Mouse (Mus musculus) liver, embryonic 11.5 days (tissue): ENCODE measurements at regions not wholly inside any gene's neighbourhood (a gene's known extent, or its start where the extent isn't known, plus 50 kb on each side); places are given as distances from the start of the nearest gene placed in this dataset.

Experiments used
- ATAC-seq: fragments of 200-750 bp; cut with Nextera tagmentation; replicated peaks from 2 replicates; pipeline ENCODE4 v1.8.0; 2017; ENCODE audit warnings: moderate number of reproducible peaks, mild to moderate bottlenecking, moderate TSS enrichment, moderate library complexity; ENCODE audit not compliant: low FRiP score
- DNase-seq: peaks from one replicate; pipeline ENCODE4 v3.0.0-alpha.2; 2017; ENCODE audit warnings: low spot score
- H3K27ac ChIP-seq: fragments of 300-500 bp; sonication (generic); 2 replicates; pipeline ENCODE4 v1.5.1; 2014; ENCODE audit warnings: mild to moderate bottlenecking, low read depth, low read length, control low read depth
- H3K27me3 ChIP-seq: fragments of 300-500 bp; sonication (generic); replicated peaks from 2 replicates; pipeline ENCODE4 v1.6.1; 2014; ENCODE audit warnings: low read length, mixed read lengths; ENCODE audit not compliant: control insufficient read depth, insufficient read depth
- H3K36me3 ChIP-seq: fragments of 300-500 bp; sonication (generic); 2 replicates; pipeline ENCODE4 v1.6.1; 2014; ENCODE audit warnings: mild to moderate bottlenecking, low read length, moderate library complexity, mixed read lengths; ENCODE audit not compliant: control insufficient read depth, insufficient read depth
- H3K4me1 ChIP-seq: fragments of 300-500 bp; sonication (generic); replicated peaks from 2 replicates; pipeline ENCODE4 v1.6.1; 2014; ENCODE audit warnings: low read length, mixed read lengths; ENCODE audit not compliant: control insufficient read depth, insufficient read depth
- H3K4me2 ChIP-seq: fragments of 300-500 bp; sonication (generic); 2 replicates; pipeline ENCODE4 v1.6.1; 2014; ENCODE audit warnings: mild to moderate bottlenecking, control low read depth, moderate library complexity
- H3K4me3 ChIP-seq: fragments of 300-500 bp; sonication (generic); 2 replicates; pipeline ENCODE4 v1.5.1; 2014; ENCODE audit warnings: low read depth, low read length, control low read depth
- H3K9ac ChIP-seq: fragments of 300-500 bp; sonication (generic); 2 replicates; pipeline ENCODE4 v1.6.1; 2014; ENCODE audit warnings: low read depth, low read length, control low read depth
- H3K9me3 ChIP-seq: fragments of 300-500 bp; sonication (generic); 2 replicates; pipeline ENCODE4 v1.6.1; 2016; ENCODE audit warnings: low read length, inconsistent platforms, mixed read lengths; ENCODE audit not compliant: control insufficient read depth
- WGBS: fragments of 180-500 bp; shearing (Covaris S2); extraction: QIAGEN DNeasy Blood & Tissue Kit; methylation state at CpG from one replicate; pipeline ENCODE4 v1.1.7; 2014; 5-methylcytosine and 5-hydroxymethylcytosine counted together

GRCm38 (mm10) chr4:47948789-47949188 lies 96.2 kb upstream of the Nr4a3 start:
- DNase-seq = no peak
- WGBS = 62% methylated on average over 8 of the region's 8 CpGs
- H3K9ac ChIP-seq = no peak overlapping the region

GRCm38 (mm10) chr4:47954576-47955305 lies 90.2 kb upstream of the Nr4a3 start:
- H3K4me2 ChIP-seq = no peak overlapping the region
- no peaks in the 10 kb centered on the region for H3K4me1 ChIP-seq
- ATAC-seq (no peak), DNase-seq (no peak)
- no peaks in the 10 kb centered on the region for H3K36me3 ChIP-seq
- WGBS = 63% methylated on average over 15 of the region's 15 CpGs
- no peaks in the 10 kb centered on the region for H3K9me3 ChIP-seq
- no peaks in the 10 kb centered on the region for H3K27me3 ChIP-seq
- H3K9ac ChIP-seq = no peak overlapping the region
- no peak overlapping the region for H3K27ac ChIP-seq
- H3K4me3 ChIP-seq = no peak overlapping the region

More at GRCm38 (mm10) chr4:47948789-47949188, 96.2 kb upstream of the Nr4a3 start:
- Histone ChIP-seq H3K9me3 (no peaks in the 10 kb centered on the region), H3K36me3 (no peaks in the 10 kb centered on the region), H3K27me3 (no peaks in the 10 kb centered on the region), H3K4me3 (no peak overlapping the region), H3K4me1 (no peaks in the 10 kb centered on the region), H3K27ac (no peak overlapping the region), H3K4me2 (no peak overlapping the region)
- no peak for ATAC-seq

GRCm38 (mm10) chr4:47964630-47965029 lies 80.3 kb upstream of the Nr4a3 start:
- WGBS = 67% methylated on average over 4 of the region's 4 CpGs
- no peak overlapping the region for H3K9ac ChIP-seq
- DNase-seq = no peak

GRCm38 (mm10) chr4:47971861-47972260 lies 73.1 kb upstream of the Nr4a3 start:
- ATAC-seq (no peak), DNase-seq (no peak)
- Histone ChIP-seq H3K4me3 (no peak overlapping the region), H3K4me2 (no peak overlapping the region), H3K4me1 (no peaks in the 10 kb centered on the region), H3K36me3 (no peaks in the 10 kb centered on the region), H3K9me3 (no peaks in the 10 kb centered on the region), H3K27me3 (no peaks in the 10 kb centered on the region), H3K9ac (no peak overlapping the region), H3K27ac (no peak overlapping the region)
- WGBS = 75% methylated on average over 4 of the region's 4 CpGs

More at GRCm38 (mm10) chr4:47964630-47965029, 80.3 kb upstream of the Nr4a3 start:
- Histone ChIP-seq H3K27ac (no peak overlapping the region), H3K4me1 (no peaks in the 10 kb centered on the region), H3K4me2 (no peak overlapping the region), H3K36me3 (no peaks in the 10 kb centered on the region), H3K27me3 (no peaks in the 10 kb centered on the region), H3K4me3 (no peak overlapping the region), H3K9me3 (no peaks in the 10 kb centered on the region)
- no peak for ATAC-seq

GRCm38 (mm10) chr4:47979579-47980313 lies 65.2 kb upstream of the Nr4a3 start:
- Histone ChIP-seq H3K36me3 (no peaks in the 10 kb centered on the region), H3K27ac (no peak overlapping the region), H3K4me3 (no peak overlapping the region), H3K4me2 (no peak overlapping the region), H3K27me3 (no peaks in the 10 kb centered on the region), H3K4me1 (no peaks in the 10 kb centered on the region), H3K9ac (no peak overlapping the region), H3K9me3 (no peaks in the 10 kb centered on the region)
- 75% methylated on average over 13 of the region's 13 CpGs for WGBS
- ATAC-seq (no peak), DNase-seq (no peak)
